Mouse (Mus musculus) ES-E14 (cell line): Measurements from ENCODE around the gene Glg1. TPM values are rescaled to one million over a fixed set of nuclear protein-coding genes. Genes with fewer than 3 reads are reported as not detected.
"Not testable (repeated sequence)": the region's sequence is repeated elsewhere in the genome, so short reads cannot be mapped to it uniquely, and the experiment has no call there.

Experiments
- DNase-seq: peaks from one replicate; pipeline ENCODE4 v3.0.0-alpha.2; 2013; ENCODE audit warnings: low read depth, low spot score
- H3K27ac ChIP-seq: 2 replicates; pipeline ENCODE4 v1.5.1; 2012; ENCODE audit warnings: low read depth, mild to moderate bottlenecking, low read length, moderate library complexity, mixed read lengths; ENCODE audit not compliant: poor library complexity, insufficient read depth, severe bottlenecking
- H3K36me3 ChIP-seq: 2 replicates; pipeline ENCODE4 v1.6.1; 2012; ENCODE audit warnings: mild to moderate bottlenecking, low read length, moderate library complexity, mixed read lengths; ENCODE audit not compliant: control insufficient read depth, poor library complexity, insufficient read depth, severe bottlenecking
- H3K4me1 ChIP-seq, 2 experiments: fragments of 150-350 bp in 1 of 2; sonication (generic) in 1 of 2; 2 replicates each; pipeline ENCODE4 v1.6.1; 2012; ENCODE audit warnings: low read length in 2 of 2, mild to moderate bottlenecking in 1 of 2, mixed read lengths in 1 of 2; ENCODE audit not compliant: control insufficient read depth in 2 of 2, insufficient read depth in 2 of 2, poor library complexity in 1 of 2
- H3K4me3 ChIP-seq, 2 experiments: fragments of 150-350 bp in 1 of 2; sonication (generic) in 1 of 2; 2 replicates each; pipeline ENCODE4 v1.5.1; 2012; ENCODE audit warnings: low read length in 2 of 2, low read depth in 1 of 2, mild to moderate bottlenecking in 1 of 2, mixed read lengths in 1 of 2; ENCODE audit not compliant: insufficient read depth in 1 of 2, poor library complexity in 1 of 2, severe bottlenecking in 1 of 2
- H3K9ac ChIP-seq: 2 replicates; pipeline ENCODE4 v1.6.1; 2012; ENCODE audit warnings: low read depth, mild to moderate bottlenecking, low read length, mixed read lengths; ENCODE audit not compliant: poor library complexity, insufficient read depth, severe bottlenecking
- H3K9me3 ChIP-seq: fragments of 150-350 bp; sonication (generic); 2 replicates; pipeline ENCODE4 v1.6.1; 2012; ENCODE audit warnings: low read depth, mild to moderate bottlenecking, low read length; ENCODE audit not compliant: control insufficient read depth, insufficient read depth
- CHD2 ChIP-seq: IDR thresholded peaks from 2 replicates; pipeline ENCODE4 v1.6.1; 2014; ENCODE audit warnings: mild to moderate bottlenecking, low read depth, low read length, inconsistent platforms
- HCFC1 ChIP-seq: IDR thresholded peaks from 2 replicates; pipeline ENCODE4 v1.6.1; 2012; ENCODE audit warnings: low read length, inconsistent platforms, borderline replicate concordance; ENCODE audit not compliant: insufficient read depth
- MAFK ChIP-seq: IDR thresholded peaks from 2 replicates; pipeline ENCODE4 v1.6.1; 2014; ENCODE audit warnings: mild to moderate bottlenecking, low read depth, low read length, inconsistent platforms; ENCODE audit not compliant: insufficient read depth
- ZC3H11A ChIP-seq: IDR thresholded peaks from 2 replicates; pipeline ENCODE4 v1.6.1; 2012; ENCODE audit warnings: low read depth, mild to moderate bottlenecking, inconsistent platforms, low read length, borderline replicate concordance
- ZNF384 ChIP-seq: IDR thresholded peaks from 2 replicates; pipeline ENCODE4 v1.6.1; 2012; ENCODE audit warnings: low read depth, low read length, inconsistent platforms
- in situ Hi-C, 2 experiments: fragments of 600-800 bp; cut with MboI; formaldehyde crosslinking; loops; one replicate each; pipeline ENCODE4 v1.15.1; 2025; ENCODE audit warnings: low sequenced_read_pairs in 2 of 2, inconsistent platforms in 1 of 2; ENCODE audit not compliant: unreplicated experiment in 2 of 2
- total RNA-seq: library from RNA; depleted of rRNA; stranded (reverse); fragments of 300-350 nt; gene quantifications from 2 replicates; pipeline ENCODE4 v1.2.3, GENCODE M21; 2012; rRNA removed

Gene Glg1
- 87.4 and 136 TPM in 2 replicates for total RNA-seq

DNA sequence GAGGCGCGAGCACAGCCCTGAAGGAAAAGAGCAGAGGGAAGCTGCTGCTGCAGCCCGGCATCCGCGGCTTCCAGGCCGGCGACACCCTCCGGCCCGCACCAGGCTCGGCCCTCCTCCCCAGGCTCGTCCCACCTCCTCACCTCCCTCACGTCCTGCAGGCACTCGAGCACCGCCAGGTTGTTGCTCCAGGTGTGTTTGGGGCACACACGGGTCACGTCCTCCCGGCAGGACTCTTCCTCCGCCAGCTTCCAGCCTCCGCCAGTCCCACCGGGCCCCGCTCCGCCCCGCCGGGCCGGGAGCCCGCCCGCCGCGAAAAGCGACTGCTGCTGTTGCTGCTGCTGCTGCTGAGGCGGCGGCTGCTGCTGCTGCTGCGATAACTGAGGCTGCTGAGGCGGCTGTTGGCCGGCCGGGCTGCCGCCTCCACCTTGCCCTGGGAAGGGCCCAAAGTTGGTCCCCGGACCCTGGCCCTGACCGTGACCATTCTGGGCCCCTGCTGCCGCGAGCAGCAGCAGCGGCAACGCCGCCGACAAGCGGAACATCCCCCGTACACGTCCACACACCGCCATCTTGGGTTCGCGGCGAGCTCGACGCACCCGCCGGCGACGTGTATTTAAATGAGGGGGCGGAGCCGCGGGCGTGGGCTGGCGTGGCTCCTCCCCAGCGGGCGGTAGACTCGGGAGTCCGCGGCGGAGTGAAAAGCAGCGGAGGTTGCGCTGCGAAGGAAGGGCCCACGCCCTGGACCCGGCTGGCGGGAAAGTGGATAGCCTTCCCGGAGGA, at the start of gene Glg1:
TSS of gene Glg1 (minus strand) at position 586 of the 777 bp plus-strand sequence.
- no peaks in the 10 kb centered on the region for H3K4me1 ChIP-seq
- in situ Hi-C loops = no loop called here
- peak; percentile 85 for DNase-seq
- peak within 1 kb of the TSS; percentile 90 to 96 for H3K4me3 ChIP-seq
- TF ChIP-seq ZC3H11A (0 out of 2 replicates have a peak, but pooled peaks have one; percentile 23), ZNF384 (no peak), HCFC1 (peak; percentile 27; the same call in 1 of the 2 replicates)
- no peaks in the 10 kb centered on the region for H3K9me3 ChIP-seq
- H3K36me3 ChIP-seq = no peaks in the 10 kb centered on the region
- H3K9ac ChIP-seq = peak within 1 kb of the TSS; percentile 92
- peak within 1 kb of the TSS; percentile 68 for H3K27ac ChIP-seq

DNA sequence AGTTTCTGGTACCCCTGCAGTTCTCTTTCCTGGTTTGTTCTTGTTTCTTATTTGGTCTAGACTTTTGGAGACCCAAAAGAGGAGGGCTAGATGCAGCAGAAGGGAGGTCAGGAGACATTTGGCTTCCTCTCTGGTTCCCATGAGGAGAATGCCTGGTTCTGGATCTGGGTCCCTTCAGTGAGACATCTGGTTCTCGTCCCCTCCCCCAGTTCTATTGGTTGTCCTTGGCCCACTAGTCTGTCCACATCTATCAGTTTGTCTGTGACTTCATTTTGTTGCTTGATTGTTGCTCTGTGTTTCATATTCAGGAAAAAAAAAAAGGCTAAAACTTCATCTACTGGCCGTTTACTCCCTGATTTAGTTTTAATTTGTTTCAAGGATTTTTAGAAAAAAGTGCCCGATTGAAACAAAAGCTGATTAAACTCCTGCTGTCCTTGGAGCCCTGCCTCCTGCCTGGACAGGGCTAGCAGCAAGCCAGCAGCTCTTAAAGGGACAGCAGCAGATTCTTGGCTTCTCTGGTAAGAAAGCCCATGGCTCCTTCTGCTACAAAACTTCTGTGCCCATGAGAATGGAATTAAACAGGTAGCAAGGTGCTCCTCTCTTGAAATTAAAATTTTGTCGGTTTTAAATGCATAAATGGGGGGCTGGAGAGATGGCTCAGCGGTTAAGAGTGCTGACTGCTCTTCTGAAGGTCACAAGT, 46.2 kb upstream of the Glg1 start:
- DNase-seq = no peak
- TF ChIP-seq ZNF384 = no peak
- TF ChIP-seq HCFC1 = no peak
- TF ChIP-seq CHD2 = no peak
- TF ChIP-seq MAFK = no peak
- no peak for TF ChIP-seq ZC3H11A

DNA sequence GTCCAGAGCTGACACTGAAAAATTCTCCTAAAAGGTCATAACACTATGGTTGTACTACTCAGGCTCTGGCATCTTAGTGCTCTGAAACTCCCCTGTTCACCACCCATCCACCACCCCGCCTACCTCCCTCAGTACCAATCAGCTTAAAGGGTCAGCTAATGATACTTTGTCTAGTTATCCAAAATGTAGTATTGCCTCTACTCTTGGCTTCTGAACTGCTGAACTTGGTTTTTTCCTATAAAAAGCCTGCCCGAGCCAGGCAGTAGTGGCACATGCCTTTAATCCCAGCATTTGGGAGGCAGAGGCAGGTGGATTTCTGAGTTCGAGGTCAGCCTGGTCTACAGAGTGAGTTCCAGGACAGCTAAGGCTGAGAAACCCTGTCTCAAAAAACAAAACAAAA, 45.3 kb upstream of the Glg1 start:
- TF ChIP-seq MAFK (no peak), ZC3H11A (no peak), HCFC1 (no peak), ZNF384 (no peak), CHD2 (no peak)
- Histone ChIP-seq H3K9me3 (no peaks in the 10 kb centered on the region), H3K4me1 (peaks cover 4 to 5% of the 10 kb centered on the region in 2 experiments; a peak in 2 of 4 replicates), H3K4me3 (peak overlapping the region in 1 of 2 experiments; percentile 39; a peak in 2 of 4 replicates), H3K9ac (no peak overlapping the region), H3K36me3 (no peaks in the 10 kb centered on the region), H3K27ac (no peak overlapping the region)
- no peak for DNase-seq
- in situ Hi-C loops = no loop called here

More for the DNA sequence above, 46.2 kb upstream of the Glg1 start:
- peaks cover 4 to 5% of the 10 kb centered on the region in 2 experiments; a peak in 2 of 4 replicates for H3K4me1 ChIP-seq
- H3K4me3 ChIP-seq = no peak overlapping the region
- H3K27ac ChIP-seq = no peak overlapping the region
- no peak overlapping the region; the same call in 1 of the 2 replicates for H3K9ac ChIP-seq
- H3K9me3 ChIP-seq = no peaks in the 10 kb centered on the region
- in situ Hi-C loops = no loop called here
- H3K36me3 ChIP-seq = no peaks in the 10 kb centered on the region

DNA sequence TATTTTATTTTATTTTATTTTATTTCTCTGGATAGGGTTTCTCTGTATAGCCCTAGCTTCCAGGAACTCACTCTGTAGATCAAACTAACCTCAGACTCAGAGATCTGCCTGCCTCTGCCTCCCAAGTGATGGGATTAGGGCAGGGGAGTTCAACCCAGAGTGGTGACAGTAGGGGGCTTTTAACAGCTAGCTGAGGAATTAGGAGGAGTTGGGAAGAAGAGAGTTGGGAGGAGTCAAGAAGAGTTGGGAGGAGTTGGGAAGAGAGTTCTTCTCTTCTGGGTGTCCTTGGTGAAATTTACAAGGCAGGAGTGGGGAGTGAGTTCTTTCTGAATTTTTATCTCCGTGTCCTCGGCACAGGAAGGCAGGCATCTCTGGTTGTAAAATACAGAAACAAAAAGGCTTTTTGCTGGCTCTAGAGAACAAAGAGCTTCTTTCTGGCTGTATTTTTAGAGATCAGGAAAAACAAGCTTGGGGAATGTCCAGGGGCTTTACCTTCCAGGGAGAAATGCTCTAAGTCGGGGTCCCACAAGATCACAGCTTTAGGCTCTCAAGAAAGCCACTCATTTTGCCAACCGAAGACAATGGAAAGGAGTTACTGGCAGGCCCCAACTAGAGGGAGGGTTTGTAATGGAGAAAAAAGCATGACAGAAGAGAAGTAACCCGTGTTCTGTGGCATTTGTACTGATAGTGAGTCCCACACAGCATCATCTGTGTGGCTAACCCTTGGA, 44.2 kb upstream of the Glg1 start:
- H3K9me3 ChIP-seq, H3K4me1 ChIP-seq, in situ Hi-C loops, H3K36me3 ChIP-seq, H3K27ac ChIP-seq, DNase-seq, H3K9ac ChIP-seq, H3K4me3 ChIP-seq: not testable (repeated sequence)
